Mouse (Mus musculus) monocyte, adult 2 months (primary cell): ENCODE measurements around the gene Ms4a4d.
A peak's percentile ranks its signal among the peaks of the same experiment; 100 is the strongest.
"Not testable (repeated sequence)": the region's sequence is repeated elsewhere in the genome, so short reads cannot be mapped to it uniquely, and the experiment has no call there.

Source experiments
- DNase-seq, 2 experiments: peaks; one replicate each; pipeline ENCODE4 v3.0.0; 2022; ENCODE audit warnings: low spot score in 2 of 2, low read depth in 1 of 2

Gene Ms4a4d

GRCm38 (mm10) chr19:11536593-11536992, at the start of gene Ms4a4d:
Ms4a4d (plus strand) TSS chr19:11536801.
- no peak for DNase-seq

- no peak for DNase-seq
Measured at GRCm38 (mm10) chr19:11491406-11492189, 45.0 kb upstream of the Ms4a4d start.

GRCm38 (mm10) chr19:11492671-11493070, 43.9 kb upstream of the Ms4a4d start:
- DNase-seq, result no peak

GRCm38 (mm10) chr19:11494519-11494918, 42.1 kb upstream of the Ms4a4d start:
- peak in 1 of 2 experiments; percentile 14 for DNase-seq

- no peak for DNase-seq
Measured at GRCm38 (mm10) chr19:11496361-11496760, 40.2 kb upstream of the Ms4a4d start.

GRCm38 (mm10) chr19:11497300-11497699, 39.3 kb upstream of the Ms4a4d start:
- not testable (repeated sequence) for DNase-seq

GRCm38 (mm10) chr19:11500796-11501195, 35.8 kb upstream of the Ms4a4d start:
- no peak for DNase-seq

GRCm38 (mm10) chr19:11501326-11501725, 35.3 kb upstream of the Ms4a4d start:
- DNase-seq, result no peak

- no peak for DNase-seq
Measured at GRCm38 (mm10) chr19:11504857-11505256, 31.7 kb upstream of the Ms4a4d start.

- DNase-seq, result no peak
Measured at GRCm38 (mm10) chr19:11513458-11513857, 23.1 kb upstream of the Ms4a4d start.

- DNase-seq, result no peak
Measured at GRCm38 (mm10) chr19:11516246-11516645, 20.4 kb upstream of the Ms4a4d start, which contains the start of gene Ms4a6b. Ms4a6b (plus strand) TSS chr19:11516512.

GRCm38 (mm10) chr19:11516845-11517244, 19.8 kb upstream of the Ms4a4d start:
- DNase-seq, result no peak

GRCm38 (mm10) chr19:11517373-11517772, 19.2 kb upstream of the Ms4a4d start:
- DNase-seq, result peak in 1 of 2 experiments; percentile 32

- not testable (repeated sequence) for DNase-seq
Measured at GRCm38 (mm10) chr19:11518356-11518755, 18.2 kb upstream of the Ms4a4d start.

GRCm38 (mm10) chr19:11520146-11520545, 16.5 kb upstream of the Ms4a4d start:
- DNase-seq, result no peak

- no peak for DNase-seq
Measured at GRCm38 (mm10) chr19:11533421-11533820, 3.2 kb upstream of the Ms4a4d start.

- no peak for DNase-seq
Measured at GRCm38 (mm10) chr19:11533888-11534445, 2.6 kb upstream of the Ms4a4d start.

- DNase-seq, result no peak
Measured at GRCm38 (mm10) chr19:11537336-11537735, 735 bp downstream of the Ms4a4d start.

GRCm38 (mm10) chr19:11540166-11540821, 3.7 kb downstream of the Ms4a4d start:
- peak in 1 of 2 experiments; percentile 28 for DNase-seq

GRCm38 (mm10) chr19:11544383-11544782, 7.8 kb downstream of the Ms4a4d start:
- not testable (repeated sequence) for DNase-seq

GRCm38 (mm10) chr19:11547911-11548310, 11.3 kb downstream of the Ms4a4d start:
- DNase-seq, result no peak

GRCm38 (mm10) chr19:11554726-11555125, 18.1 kb downstream of the Ms4a4d start:
- no peak for DNase-seq
